ENCODE assay signal across 9 mouse cellular contexts in genomic region chr17:49852183-49852582, GRCm38 (mm10).
DNase-seq lines count a peak whose midpoint lies in the region; ATAC-seq and TF ChIP-seq lines count a peak whose summit lies in the region.
"Had no signal": no experiment of that assay in that cellular context is flagged by ENCODE, and none has a peak within 500 bp of the region (broad histone marks: within the 10 kb centered on the region; RNA-seq: fewer than 3 reads in every experiment).

No protein-coding gene starts in this region.

- H3K4me3 ChIP-seq in cerebellum, adult 2 months (replicated peaks; ENCODE audit: insufficient read depth, low read depth, low read length) = no peak overlapping the region
- no peak overlapping the region for H3K4me3 ChIP-seq in liver, postnatal 0 days (ENCODE audit: low read depth, low read length)
- no peak overlapping the region for H3K4me3 ChIP-seq in lung, postnatal 0 days (ENCODE audit: low read depth, low read length)

- no peak overlapping the region for H3K27ac ChIP-seq in cerebellum, adult 2 months (ENCODE audit: insufficient read depth, low read length)
- no peak overlapping the region for H3K27ac ChIP-seq in liver, postnatal 0 days (ENCODE audit: low read depth)
- no peak overlapping the region for H3K27ac ChIP-seq in lung, postnatal 0 days (ENCODE audit: low read length)
- H3K27ac ChIP-seq: macrophage had no signal

- no peaks in the 10 kb centered on the region for H3K36me3 ChIP-seq in liver, postnatal 0 days (replicated peaks; ENCODE audit: insufficient read depth, low read length)
- H3K36me3 ChIP-seq in lung, postnatal 0 days (ENCODE audit: insufficient read depth, low read length) = no peaks in the 10 kb centered on the region

- peaks cover 4% of the 10 kb centered on the region; the same call in 1 of the 2 replicates for H3K4me1 ChIP-seq in cerebellum, adult 2 months (ENCODE audit: control insufficient read depth, insufficient read depth, low read length)
- no peaks in the 10 kb centered on the region for H3K4me1 ChIP-seq in liver, postnatal 0 days (ENCODE audit: insufficient read depth)
- H3K4me1 ChIP-seq in lung, postnatal 0 days (ENCODE audit: insufficient read depth, low read depth, low read length) = no peaks in the 10 kb centered on the region

- no peak overlapping the region for H3K4me2 ChIP-seq in liver, postnatal 0 days (ENCODE audit: low read depth, low read length)
- H3K4me2 ChIP-seq in lung, postnatal 0 days (replicated peaks; ENCODE audit: low read depth, low read length) = no peak overlapping the region

- no peak for TF ChIP-seq EP300 in liver, postnatal 0 days (IDR thresholded peaks at IDR 0.05; ENCODE audit: low read depth)
- TF ChIP-seq EP300 in lung, postnatal 0 days (IDR thresholded peaks at IDR 0.05) = no peak

- WGBS in cerebellum, adult 2 months = 57% methylated on average over 3 of the region's 3 CpGs
- WGBS in liver, postnatal 0 days (ENCODE audit: insufficient replicate concordance) = 55% methylated on average over 3 of the region's 3 CpGs
- WGBS in lung, postnatal 0 days = 69% methylated on average over 3 of the region's 3 CpGs

- H3K27me3 ChIP-seq in cerebellum, adult 2 months (ENCODE audit: control insufficient read depth, insufficient read depth, low read length) = no peaks in the 10 kb centered on the region; the same call in 1 of the 2 replicates
- no peaks in the 10 kb centered on the region for H3K27me3 ChIP-seq in liver, postnatal 0 days (ENCODE audit: insufficient read depth, low read length)
- H3K27me3 ChIP-seq in lung, postnatal 0 days (replicated peaks; ENCODE audit: insufficient read depth, low read length) = no peaks in the 10 kb centered on the region

- TF ChIP-seq POLR2A in cerebellum, adult 2 months (IDR thresholded peaks at IDR 0.05; ENCODE audit: borderline replicate concordance, insufficient read depth, low read length) = no peak

- no peak for ATAC-seq in liver, postnatal 0 days
- ATAC-seq in lung, postnatal 0 days = no peak
- ATAC-seq in CD4-positive, CD25-positive, alpha-beta regulatory T cell, adult 4 months = no peak

- peak in 1 of 2 experiments; percentile 12 for DNase-seq in cerebellum, adult 2 months
- no peak for DNase-seq in cerebellum, adult 11 months
- DNase-seq in liver, postnatal 0 days = no peak
- DNase-seq in liver = no peak
- peak; percentile 26 for DNase-seq in heart, adult 8-10 months (ENCODE audit: low spot score)
- DNase-seq in lung, postnatal 0 days (ENCODE audit: low spot score) = no peak
- DNase-seq in adrenal gland, adult 8-10 months = no peak

- H3K9me3 ChIP-seq in liver, postnatal 0 days (ENCODE audit: low read length) = no peaks in the 10 kb centered on the region
- H3K9me3 ChIP-seq in lung, postnatal 0 days (ENCODE audit: low read length) = no peaks in the 10 kb centered on the region

- H3K9ac ChIP-seq in liver, postnatal 0 days (replicated peaks) = no peak overlapping the region
- no peak overlapping the region for H3K9ac ChIP-seq in lung, postnatal 0 days (replicated peaks; ENCODE audit: low read depth)

- 0 out of 2 replicates have a peak, but pooled peaks have one; percentile 4 for TF ChIP-seq CTCF in cerebellum, adult 2 months (IDR thresholded peaks at IDR 0.05; ENCODE audit: borderline replicate concordance, insufficient read depth, low read depth, low read length)
- 0 out of 2 replicates have a peak, but pooled peaks have one; percentile 18 for TF ChIP-seq CTCF in liver, postnatal 0 days (IDR thresholded peaks at IDR 0.05; ENCODE audit: low read depth)
- TF ChIP-seq CTCF in lung, postnatal 0 days (IDR thresholded peaks at IDR 0.05) = peak; percentile 53
